Mouse (Mus musculus): ENCODE measurements around the gene Ifna1.
"Not testable (repeated sequence)": the region's sequence is repeated elsewhere in the genome, so short reads cannot be mapped to it uniquely, and the experiment has no call there.

DNA sequence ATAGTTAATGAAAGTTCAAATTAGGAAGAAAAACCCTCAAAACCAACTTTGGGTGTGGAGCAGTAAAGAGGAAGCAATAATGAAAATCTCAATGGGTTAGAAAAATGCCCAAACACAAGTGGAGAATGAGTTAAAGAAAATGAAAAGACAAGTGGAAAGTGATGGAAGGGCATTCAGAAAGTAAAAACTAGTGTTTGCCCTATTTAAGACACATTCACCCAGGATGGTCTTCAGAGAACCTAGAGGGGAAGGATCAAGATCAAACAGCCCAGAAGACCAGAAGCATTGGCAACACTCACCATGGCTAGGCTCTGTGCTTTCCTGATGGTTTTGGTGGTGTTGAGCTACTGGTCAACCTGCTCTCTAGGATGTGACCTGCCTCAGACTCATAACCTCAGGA lies 22.8 kb upstream of the Ifna1 start, which contains the start of gene Ifna6:
- TF ChIP-seq CTCF, POLR2A (IDR thresholded peaks at IDR 0.05; ENCODE audit: extremely low read depth, insufficient read depth, low read length): not testable (repeated sequence)
